Mouse (Mus musculus): Measurements from ENCODE around the gene Myo7a. TPM values are rescaled to one million over a fixed set of nuclear protein-coding genes. Genes with fewer than 3 reads are reported as not detected.
A peak's percentile ranks its signal among the peaks of the same experiment; 100 is the strongest.

The Myo7a gene
- 23.0 and 43.6 TPM in 2 replicates for polyA plus RNA-seq (2012; rRNA removed)

- WGBS, result 44% methylated on average over 9 of the region's 9 CpGs
- no peak for DNase-seq (ENCODE audit: low read depth, low spot score)
Observed at GRCm38 (mm10) chr7:98119179-98119960, at the start of gene Myo7a. Gene Myo7a (minus strand): TSS chr7:98119524.

DNA sequence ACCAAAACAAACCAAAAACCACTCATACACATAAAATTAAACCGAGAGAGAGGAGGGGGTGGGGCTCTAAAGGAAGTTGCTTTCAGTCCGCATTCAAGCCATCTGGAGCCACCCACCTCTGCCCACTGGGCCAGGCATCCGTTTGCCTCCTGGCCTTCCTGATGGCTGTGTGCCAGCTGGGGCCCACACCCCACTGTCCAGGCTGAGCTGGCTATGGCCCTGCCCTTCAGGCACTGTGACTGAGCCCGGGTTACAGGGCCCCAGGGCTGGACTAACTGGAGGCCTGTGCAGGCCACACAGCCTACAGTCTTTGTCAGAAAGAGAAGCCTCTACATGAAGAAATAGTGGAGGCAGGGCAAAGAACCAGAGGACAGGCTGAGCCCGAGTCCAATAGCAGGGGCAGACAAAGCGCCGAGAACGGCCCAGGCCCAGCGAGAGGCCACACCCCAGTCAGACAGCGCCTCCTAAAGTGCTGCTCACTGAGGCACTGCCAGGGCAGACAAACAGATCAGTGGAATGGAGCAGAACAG, 45.7 kb upstream of the Myo7a start:
- WGBS, result 18% methylated on average over 10 of the region's 10 CpGs
- peak; percentile 90 for DNase-seq (ENCODE audit: low read depth, low spot score)

- DNase-seq (ENCODE audit: low read depth, low spot score), result no peak
- 48% methylated on average over 9 of the region's 9 CpGs for WGBS
Observed at GRCm38 (mm10) chr7:98164382-98164998, 45.2 kb upstream of the Myo7a start.

GRCm38 (mm10) chr7:98163700-98164099, 44.4 kb upstream of the Myo7a start:
- WGBS, result 18% methylated on average over 3 of the region's 3 CpGs
- no peak for DNase-seq (ENCODE audit: low read depth, low spot score)

GRCm38 (mm10) chr7:98162239-98162638, 42.9 kb upstream of the Myo7a start:
- DNase-seq (ENCODE audit: low read depth, low spot score), result no peak
- WGBS, result 31% methylated on average over 6 of the region's 6 CpGs

- no peak for DNase-seq (ENCODE audit: low read depth, low spot score)
- WGBS, result 30% methylated on average over 8 of the region's 8 CpGs
Observed at GRCm38 (mm10) chr7:98160041-98160740, 40.9 kb upstream of the Myo7a start.

DNA sequence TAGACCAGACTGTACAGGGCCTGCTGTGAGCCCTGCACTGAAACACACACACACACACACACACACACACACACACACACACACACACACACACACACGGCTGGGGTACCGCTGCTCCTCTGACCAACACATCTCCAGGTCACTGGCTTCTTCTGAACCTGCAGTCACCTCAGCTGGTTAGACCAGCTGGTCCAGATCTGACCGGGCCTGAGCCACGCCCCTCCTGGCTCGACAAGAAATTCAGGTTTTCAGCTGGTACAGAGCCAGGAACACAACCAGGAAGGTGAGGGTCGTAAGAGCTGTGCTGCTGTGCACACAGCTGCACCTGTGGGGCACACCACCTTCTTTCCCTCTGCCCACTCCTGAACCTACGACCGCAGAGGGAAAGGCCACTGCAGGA, 39.2 kb upstream of the Myo7a start:
- DNase-seq (ENCODE audit: low read depth, low spot score), result no peak
- WGBS, result 35% methylated on average over 8 of the region's 8 CpGs

GRCm38 (mm10) chr7:98157636-98158332, 38.5 kb upstream of the Myo7a start:
- no peak for DNase-seq (ENCODE audit: low read depth, low spot score)
- 24% methylated on average over 5 of the region's 5 CpGs for WGBS

- WGBS, result 68% methylated on average over 3 of the region's 3 CpGs
Observed at GRCm38 (mm10) chr7:98156280-98156665, 36.9 kb upstream of the Myo7a start.

DNA sequence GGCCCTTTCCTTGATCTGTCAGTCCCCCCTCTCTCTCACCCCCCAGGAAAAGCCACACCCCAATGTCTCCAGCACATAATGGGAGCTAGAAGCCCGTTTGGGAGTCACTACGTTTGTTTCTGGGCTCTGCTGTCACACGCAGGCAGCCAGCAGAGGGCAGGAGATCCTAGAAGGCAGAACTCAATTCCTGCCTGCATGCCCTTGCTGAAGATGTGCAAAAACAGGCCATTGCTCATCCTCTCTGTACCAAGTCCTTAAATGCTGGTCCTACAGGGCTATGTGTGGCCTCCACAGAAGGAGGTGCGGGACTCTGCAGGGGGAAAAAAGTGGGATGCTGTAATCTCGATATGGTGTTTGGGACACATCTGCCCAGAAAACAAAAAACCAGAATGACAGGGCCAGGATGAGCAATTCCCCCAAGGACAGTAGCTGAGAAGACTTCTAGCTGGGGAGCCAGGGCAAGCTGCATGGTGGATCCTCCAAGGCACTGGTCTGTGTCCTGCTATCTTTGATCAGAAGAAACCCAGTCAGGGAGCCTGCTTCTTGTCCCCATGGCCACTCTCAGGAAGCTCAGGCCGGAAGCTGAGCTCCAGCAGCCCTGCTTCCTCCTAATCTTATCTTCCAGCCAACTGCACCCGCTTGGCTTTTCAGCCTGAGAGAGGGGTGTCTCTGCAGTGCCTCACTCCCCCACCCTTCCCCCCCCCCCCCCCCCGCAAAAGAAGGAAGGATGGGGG, 36.4 kb upstream of the Myo7a start:
- no peak for DNase-seq (ENCODE audit: low read depth, low spot score)
- WGBS, result 35% methylated on average over 7 of the region's 8 CpGs

More at GRCm38 (mm10) chr7:98156280-98156665, 36.9 kb upstream of the Myo7a start:
- DNase-seq (ENCODE audit: low read depth, low spot score), result no peak

- DNase-seq (ENCODE audit: low read depth, low spot score), result no peak
- WGBS, result 94% methylated on average over 5 of the region's 5 CpGs
Observed at GRCm38 (mm10) chr7:98153892-98154291, 34.6 kb upstream of the Myo7a start.

DNA sequence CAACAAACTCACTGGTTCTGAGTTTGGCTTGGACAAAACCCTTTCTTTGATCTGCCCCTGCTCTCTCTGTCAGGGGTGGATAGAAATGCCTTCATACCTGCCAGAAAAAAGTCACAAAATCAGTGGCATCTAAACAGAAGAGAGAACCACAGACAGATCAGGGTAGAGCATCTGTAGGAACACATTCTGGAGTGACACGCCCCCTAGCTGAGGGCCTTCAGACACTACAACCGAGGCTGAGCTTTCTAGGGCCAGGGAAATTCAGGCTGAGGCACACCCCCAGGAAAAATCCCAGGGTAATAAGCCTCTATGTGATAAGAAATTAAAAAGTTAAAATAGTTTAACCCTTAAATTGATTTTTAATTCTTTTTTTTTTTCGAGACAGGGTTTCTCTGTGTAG, 34.0 kb upstream of the Myo7a start:
- no peak for DNase-seq (ENCODE audit: low read depth, low spot score)
- 64% methylated on average over 3 of the region's 3 CpGs for WGBS

DNA sequence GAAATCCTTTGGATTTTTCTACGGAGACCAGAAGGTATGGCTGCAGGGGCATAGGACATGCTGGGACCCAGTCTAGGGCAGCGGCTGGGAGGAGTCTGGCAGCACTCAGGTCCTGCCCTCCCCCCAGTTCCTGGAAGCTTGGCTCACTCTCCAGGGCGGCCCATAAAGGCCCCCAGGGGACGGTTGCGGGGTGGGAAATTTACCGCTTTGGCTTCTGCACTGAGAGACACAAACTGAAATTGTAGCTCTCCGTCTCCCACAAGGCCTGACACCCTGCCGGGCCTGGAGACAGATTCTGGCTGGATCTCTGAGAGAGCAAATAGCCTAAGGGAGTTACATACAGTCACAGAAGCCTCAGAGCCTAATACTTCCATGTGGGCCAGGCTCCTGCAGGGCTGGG, 33.1 kb upstream of the Myo7a start:
- WGBS, result 76% methylated on average over 8 of the region's 8 CpGs
- DNase-seq (ENCODE audit: low read depth, low spot score), result no peak

DNA sequence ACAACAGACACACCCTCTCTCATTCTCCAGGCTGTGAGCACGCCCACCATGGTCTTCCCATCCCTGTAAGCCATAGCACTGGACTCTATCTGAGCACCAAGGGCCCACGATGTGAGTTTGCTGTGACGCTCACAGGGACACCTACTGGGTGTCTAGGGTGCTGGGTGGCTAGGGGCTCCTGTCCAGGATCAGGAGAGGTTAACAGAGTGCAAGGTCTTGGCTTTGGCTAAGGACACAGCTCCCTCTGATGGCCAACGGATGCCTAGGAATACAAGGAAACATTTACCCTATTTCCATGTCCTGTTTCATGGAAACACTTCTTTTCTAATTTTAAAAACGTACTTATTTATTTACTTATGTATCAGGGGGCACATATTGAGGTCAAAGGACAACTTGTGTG, 31.2 kb upstream of the Myo7a start:
- WGBS, result 69% methylated on average over 5 of the region's 5 CpGs
- DNase-seq (ENCODE audit: low read depth, low spot score), result no peak

DNA sequence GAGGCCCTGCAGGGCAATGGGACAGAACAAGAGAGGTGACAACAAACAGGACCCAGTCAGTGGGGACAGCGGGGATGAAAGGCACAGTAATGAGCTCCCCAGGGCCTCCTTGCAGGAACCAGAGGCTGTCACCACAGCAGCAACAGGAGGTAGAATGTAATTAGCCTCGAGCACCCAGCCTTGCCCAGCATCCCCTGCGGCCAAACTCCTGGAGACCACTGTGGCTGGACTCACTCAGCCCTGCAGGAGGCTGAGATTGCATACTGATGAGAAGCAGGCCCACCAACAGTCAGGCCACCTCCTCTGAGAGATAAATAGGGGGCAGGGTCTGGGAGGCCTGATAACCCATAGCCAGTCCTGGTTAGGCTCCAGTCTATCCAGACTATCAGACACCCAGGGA, 30.5 kb upstream of the Myo7a start:
- 89% methylated on average over 3 of the region's 3 CpGs for WGBS
- DNase-seq (ENCODE audit: low read depth, low spot score), result no peak

- WGBS, result 87% methylated on average over 10 of the region's 10 CpGs
- no peak for DNase-seq (ENCODE audit: low read depth, low spot score)
Observed at GRCm38 (mm10) chr7:98148721-98149407, 29.5 kb upstream of the Myo7a start.

DNA sequence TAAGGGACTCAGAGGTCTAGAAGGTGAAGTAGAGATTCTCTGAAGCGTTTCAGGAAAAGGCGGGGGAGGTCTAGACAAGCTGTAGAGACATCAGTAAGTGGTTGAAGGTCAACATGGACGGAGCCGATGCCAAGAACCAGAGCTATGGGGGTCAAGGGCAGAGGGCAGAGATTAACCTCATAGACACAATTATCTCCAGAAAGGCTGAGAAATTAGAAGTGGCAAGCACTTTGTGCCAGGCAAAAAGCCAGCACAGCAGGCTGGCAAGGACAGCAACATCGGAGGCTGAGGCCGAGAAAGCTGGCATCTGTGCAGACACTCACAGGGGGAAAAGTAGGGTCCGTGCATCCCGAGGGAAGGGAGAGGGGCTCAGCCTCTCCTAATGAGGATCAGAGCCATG, 28.4 kb upstream of the Myo7a start:
- DNase-seq (ENCODE audit: low read depth, low spot score), result no peak
- 85% methylated on average over 8 of the region's 8 CpGs for WGBS

DNA sequence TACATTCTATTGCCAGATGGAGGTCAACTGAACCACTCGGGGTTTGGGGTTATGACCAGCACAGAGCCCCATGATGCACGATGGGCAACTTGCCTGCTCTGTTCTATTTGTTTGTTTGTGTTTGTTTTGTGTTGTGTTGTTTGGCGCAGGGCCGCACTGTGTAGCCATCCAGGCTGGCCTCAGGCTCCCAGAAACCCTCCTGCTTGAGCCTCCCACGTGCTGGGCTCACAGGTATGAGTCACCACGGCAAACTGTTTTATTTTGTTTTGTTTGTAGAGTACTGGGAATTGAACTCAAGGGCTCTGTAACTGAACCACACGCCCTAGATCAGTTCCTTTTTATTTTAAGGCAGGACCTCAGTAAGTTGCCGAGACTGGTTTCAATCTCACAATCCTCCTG, 27.1 kb upstream of the Myo7a start:
- WGBS, result 31% methylated on average over 8 of the region's 8 CpGs
- no peak for DNase-seq (ENCODE audit: low read depth, low spot score)

Measured in large intestine, adult 2 months (tissue).